9 mouse cellular contexts compared by ENCODE assay signal in the genomic region with DNA sequence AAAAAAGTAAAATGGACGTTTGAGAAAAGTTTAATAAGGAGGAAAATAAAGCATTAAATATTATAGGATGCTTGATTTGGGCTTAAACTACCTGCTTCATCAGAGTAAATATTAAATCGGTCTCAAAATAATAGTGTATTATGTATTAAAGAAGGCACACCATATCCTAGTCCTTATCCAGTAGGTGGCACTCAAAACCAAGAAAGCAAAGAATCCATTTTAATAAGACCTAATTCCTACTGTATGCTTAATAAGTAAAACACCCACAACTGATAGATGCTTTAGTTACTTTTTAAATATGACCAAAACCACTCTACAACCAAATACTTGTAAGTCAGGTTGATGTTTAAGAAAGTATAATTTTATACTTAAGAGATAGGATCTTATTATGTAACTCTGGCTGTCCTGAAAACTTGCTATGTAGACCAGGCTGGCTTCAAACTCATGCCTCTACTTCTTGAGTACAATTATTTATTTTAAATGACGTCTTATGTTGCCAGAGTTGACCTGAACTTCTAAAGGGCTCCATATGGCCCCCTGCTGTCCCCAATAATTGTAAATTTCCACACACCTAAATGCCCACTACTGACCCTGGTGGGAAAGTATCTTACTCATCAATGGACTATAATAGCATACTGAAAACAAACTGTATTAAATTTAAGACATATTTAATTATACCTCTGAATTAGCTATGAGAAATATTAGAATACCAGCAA. TPM values are rescaled to one million over a fixed set of nuclear protein-coding genes. Genes with fewer than 3 reads are reported as not detected.
DNase-seq lines count a peak whose midpoint lies in the region; ATAC-seq and TF ChIP-seq lines count a peak whose summit lies in the region.
"Had no signal": no experiment of that assay in that cellular context is flagged by ENCODE, and none has a peak within 500 bp of the region (broad histone marks: within the 10 kb centered on the region; RNA-seq: fewer than 3 reads in every experiment).

No protein-coding gene starts in this region.

- peak; percentile 35 for DNase-seq in CH12.LX (ENCODE audit: extremely low read depth)
- peak; percentile 66 for DNase-seq in c-Kit-positive CD71-positive TER-119-negative erythroid progenitor cells, embryonic 14.5 days (ENCODE audit: low read depth)
- DNase-seq in left cerebral cortex, adult 9 months (ENCODE audit: low spot score in 2 of 2) = no peak
- DNase-seq in thymus, postnatal 14 days = no peak
- DNase-seq in frontal cortex, postnatal 25 days (ENCODE audit: low spot score in 2 of 2) = no peak

- no peaks in the 10 kb centered on the region for H3K36me3 ChIP-seq in intestine, postnatal 0 days (ENCODE audit: control insufficient read depth, insufficient read depth)
- H3K36me3 ChIP-seq in intestine, embryonic 16.5 days (ENCODE audit: control insufficient read depth, insufficient read depth, low read length) = 0 out of 2 replicates have a peak, but pooled peaks cover 5% of the 10 kb centered on the region
- H3K36me3 ChIP-seq in CH12.LX (replicated peaks in 1 of 2; ENCODE audit: control insufficient read depth in 1 of 2, insufficient read depth in 1 of 2, low read length in 1 of 2) = no peaks in the 10 kb centered on the region

- no peak overlapping the region for H3K4me2 ChIP-seq in intestine, postnatal 0 days (replicated peaks; ENCODE audit: low read depth)
- no peak overlapping the region for H3K4me2 ChIP-seq in intestine, embryonic 16.5 days (ENCODE audit: low read depth, low read length)
- H3K4me2 ChIP-seq in CH12.LX (ENCODE audit: insufficient read depth, low read depth, poor library complexity, severe bottlenecking) = no peak overlapping the region

- TF ChIP-seq POLR2A in CH12.LX (IDR thresholded peaks at IDR 0.05; ENCODE audit: low read depth, low read length) = no peak

- H3K79me2 ChIP-seq in CH12.LX (replicated peaks; ENCODE audit: control insufficient read depth, extremely low read depth, insufficient read depth, poor library complexity, severe bottlenecking) = no peaks in the 10 kb centered on the region

- H3K9me3 ChIP-seq in intestine, postnatal 0 days (ENCODE audit: control insufficient read depth) = peaks cover 3% of the 10 kb centered on the region; the same call in 1 of the 2 replicates
- peaks cover 12% of the 10 kb centered on the region for H3K9me3 ChIP-seq in intestine, embryonic 16.5 days (ENCODE audit: control insufficient read depth, low read length)
- H3K9me3 ChIP-seq in CH12.LX (replicated peaks; ENCODE audit: low read length) = peaks cover 10% of the 10 kb centered on the region

- TF ChIP-seq EP300 in CH12.LX (IDR thresholded peaks at IDR 0.05; ENCODE audit: low read length) = no peak

- no peak overlapping the region for H3K27ac ChIP-seq in intestine, postnatal 0 days (ENCODE audit: low read depth, low read length)
- H3K27ac ChIP-seq in intestine, embryonic 16.5 days (ENCODE audit: low read length) = no peak overlapping the region
- H3K27ac ChIP-seq in CH12.LX (ENCODE audit: insufficient read depth, low read depth) = no peak overlapping the region
- H3K27ac ChIP-seq: macrophage had no signal

- dilution Hi-C loops in CH12.LX (cut with MboI; ENCODE audit: extremely low pct_ligation_motif_present, extremely low pct_unique_long_range_greater_than_20kb, low sequenced_read_pairs) = no loop called here

- 10% methylated on average over 3 of the region's 3 CpGs for WGBS in intestine, postnatal 0 days
- 16% methylated on average over 3 of the region's 3 CpGs for WGBS in intestine, embryonic 16.5 days

- no peak overlapping the region for H3K4me3 ChIP-seq in intestine, postnatal 0 days (ENCODE audit: low read depth, low read length)
- no peak overlapping the region for H3K4me3 ChIP-seq in intestine, embryonic 16.5 days (ENCODE audit: low read length)
- H3K4me3 ChIP-seq in CH12.LX (replicated peaks in 1 of 3; ENCODE audit: low read depth in 2 of 3, low read length in 2 of 3, poor library complexity in 1 of 3) = no peak overlapping the region

- ATAC-seq in intestine, postnatal 0 days = no peak
- no peak for ATAC-seq in intestine, embryonic 16.5 days
- peak; percentile 70 for ATAC-seq in megakaryocyte-erythroid progenitor cell, adult 5-6 weeks (replicated peaks; ENCODE audit: low FRiP score, low TSS enrichment, poor library complexity, severe bottlenecking)

- H3K27me3 ChIP-seq in intestine, postnatal 0 days (replicated peaks; ENCODE audit: control insufficient read depth, insufficient read depth, low read length) = no peaks in the 10 kb centered on the region
- H3K27me3 ChIP-seq in intestine, embryonic 16.5 days (replicated peaks; ENCODE audit: control insufficient read depth, insufficient read depth, low read length) = no peaks in the 10 kb centered on the region
- H3K27me3 ChIP-seq in CH12.LX (replicated peaks) = no peaks in the 10 kb centered on the region

- H3K4me1 ChIP-seq in intestine, postnatal 0 days (replicated peaks; ENCODE audit: control insufficient read depth, insufficient read depth, low read length) = no peaks in the 10 kb centered on the region
- no peaks in the 10 kb centered on the region for H3K4me1 ChIP-seq in intestine, embryonic 16.5 days (ENCODE audit: control insufficient read depth, insufficient read depth, low read length)
- no peaks in the 10 kb centered on the region for H3K4me1 ChIP-seq in CH12.LX (ENCODE audit: control insufficient read depth in 1 of 2, insufficient read depth in 2 of 2)

- H3K9ac ChIP-seq in intestine, postnatal 0 days (ENCODE audit: low read depth, low read length) = no peak overlapping the region
- no peak overlapping the region for H3K9ac ChIP-seq in intestine, embryonic 16.5 days (ENCODE audit: low read depth, low read length)
- no peak overlapping the region for H3K9ac ChIP-seq in CH12.LX (ENCODE audit: insufficient read depth, low read depth)

- peak; percentile 84 for TF ChIP-seq CTCF in intestine, postnatal 0 days (IDR thresholded peaks at IDR 0.05; ENCODE audit: low read depth)
- TF ChIP-seq CTCF in CH12.LX (conservative IDR thresholded peaks at IDR 0.05 in 1 of 2, IDR thresholded peaks at IDR 0.05 in 1 of 2; ENCODE audit: low read depth in 2 of 2, low read length in 2 of 2) = peak in 1 of 2 experiments; percentile 72; a peak in 2 of 4 replicates

- in situ Hi-C loops in CH12.LX (cut with MboI; ENCODE audit: low pct_ligation_motif_present, low pct_unique_long_range_greater_than_20kb, low sequenced_read_pairs) = no loop called here

- TF ChIP-seq RAD21 in CH12.LX (IDR thresholded peaks at IDR 0.05; ENCODE audit: low read depth, low read length) = peak; percentile 89

TF ChIP-seq in CH12.LX, 34 proteins besides CTCF, POLR2A, EP300 and RAD21:
- TF ChIP-seq ZC3H11A (IDR thresholded peaks at IDR 0.05; ENCODE audit: low read depth, low read length) (0 out of 2 replicates have a peak, but pooled peaks have one; percentile 21), MYC (IDR thresholded peaks at IDR 0.05; ENCODE audit: low read depth, low read length) (0 out of 2 replicates have a peak, but pooled peaks have one; percentile 23), SMC3 (IDR thresholded peaks at IDR 0.05; ENCODE audit: low read depth, low read length) (peak; percentile 62), NRF1 (IDR thresholded peaks at IDR 0.05; ENCODE audit: low read depth, low read length) (no peak)

RNA-seq across cellular contexts. Expression of a gene that starts 1.8 kb away (rescaled TPM):
- 0.13 and 0.25 TPM in 2 replicates for polyA plus RNA-seq in intestine, postnatal 0 days (2015; fragmentation: Nextera tagmentation; extraction: Ambion mirVana)
- polyA plus RNA-seq in intestine, embryonic 16.5 days (2015; fragmentation: Nextera tagmentation; extraction: Ambion mirVana) = 0.20 and 0.60 TPM in 2 replicates
- total RNA-seq in CH12.LX (2012; rRNA removed) (not detected in 2 replicates), CH12.LX (2014; rRNA removed) (0.09 TPM in 2 replicates)
- polyA plus RNA-seq in CH12.LX (2012; ENCODE audit: insufficient read length, low read depth) = not detected in 2 replicates
- total RNA-seq in megakaryocyte-erythroid progenitor cell, adult 5-6 weeks (2014; fragmentation: Nextera tagmentation) = 0.74 TPM in 1 of 2 replicates, not detected in the other
- total RNA-seq in megakaryocyte-erythroid progenitor cell, adult 5-6 weeks (2017) = 0.46 and 0.47 TPM in 2 replicates
- polyA plus RNA-seq: macrophage had no signal

Comparison
In these comparisons a context has a peak if more than half of its experiments do, and no peak if none do; other contexts are left out.
1. DNase-seq: peak in CH12.LX (single experiment) and c-Kit-positive CD71-positive TER-119-negative erythroid progenitor cells, embryonic 14.5 days (single experiment); none in left cerebral cortex, adult 9 months (0 of 2), thymus, postnatal 14 days (single experiment) and frontal cortex, postnatal 25 days (0 of 2).